Mouse (Mus musculus): ENCODE measurements around the gene Stim2.

- TF ChIP-seq POLR2A (IDR thresholded peaks at IDR 0.05; ENCODE audit: insufficient read depth, low read depth, low read length) (no peak), CTCF (IDR thresholded peaks at IDR 0.05; ENCODE audit: insufficient read depth, low read depth, low read length) (no peak)
Observed at GRCm38 (mm10) chr5:54101318-54101717, 103.0 kb downstream of the Stim2 start.

Measured in olfactory bulb, adult 2 months (tissue).